Mouse (Mus musculus) liver, embryonic 12.5 days (tissue): ENCODE measurements around the gene Capza2. TPM values are rescaled to one million over a fixed set of nuclear protein-coding genes. Genes with fewer than 3 reads are reported as not detected.
A peak's percentile ranks its signal among the peaks of the same experiment; 100 is the strongest.

Experiments
- ATAC-seq: fragments of 200-750 bp; cut with Nextera tagmentation; 2 replicates; pipeline ENCODE4 v1.8.0; 2017; ENCODE audit warnings: moderate number of reproducible peaks, mild to moderate bottlenecking, moderate library complexity
- H3K27ac ChIP-seq: fragments of 300-500 bp; sonication (generic); 2 replicates; pipeline ENCODE4 v1.5.1; 2016; ENCODE audit warnings: mild to moderate bottlenecking
- H3K27me3 ChIP-seq: fragments of 300-500 bp; sonication (generic); replicated peaks from 2 replicates; pipeline ENCODE4 v1.6.1; 2016; ENCODE audit warnings: mild to moderate bottlenecking, moderate library complexity
- H3K36me3 ChIP-seq: fragments of 300-500 bp; sonication (generic); 2 replicates; pipeline ENCODE4 v1.6.1; 2016; ENCODE audit warnings: mild to moderate bottlenecking, moderate library complexity
- H3K4me1 ChIP-seq: fragments of 300-500 bp; sonication (generic); 2 replicates; pipeline ENCODE4 v1.6.1; 2016
- H3K4me2 ChIP-seq: fragments of 300-500 bp; sonication (generic); 2 replicates; pipeline ENCODE4 v1.6.1; 2016; ENCODE audit warnings: mild to moderate bottlenecking, moderate library complexity
- H3K4me3 ChIP-seq: fragments of 300-500 bp; sonication (generic); 2 replicates; pipeline ENCODE4 v1.5.1; 2016; ENCODE audit warnings: mild to moderate bottlenecking, moderate library complexity
- H3K9ac ChIP-seq: fragments of 300-500 bp; sonication (generic); 2 replicates; pipeline ENCODE4 v1.6.1; 2016; ENCODE audit warnings: mild to moderate bottlenecking, moderate library complexity
- H3K9me3 ChIP-seq: fragments of 300-500 bp; sonication (generic); replicated peaks from 2 replicates; pipeline ENCODE4 v1.6.1; 2016; ENCODE audit warnings: mild to moderate bottlenecking, moderate library complexity
- WGBS: fragments of 180-500 bp; shearing (Covaris S2); methylation state at CpG from one replicate; pipeline ENCODE4 v1.1.7; 2016; ENCODE audit not compliant: insufficient replicate concordance; 5-methylcytosine and 5-hydroxymethylcytosine counted together
- polyA plus RNA-seq: library from polyadenylated mRNA; unstranded; fragments of >200 nt; fragmentation: Nextera tagmentation; extraction: Ambion mirVana; gene quantifications from 2 replicates; pipeline ENCODE4 v1.2.1, GENCODE M21; 2016

The Capza2 gene
- polyA plus RNA-seq, 1 experiment from 2014 or later: 103 TPM

DNA sequence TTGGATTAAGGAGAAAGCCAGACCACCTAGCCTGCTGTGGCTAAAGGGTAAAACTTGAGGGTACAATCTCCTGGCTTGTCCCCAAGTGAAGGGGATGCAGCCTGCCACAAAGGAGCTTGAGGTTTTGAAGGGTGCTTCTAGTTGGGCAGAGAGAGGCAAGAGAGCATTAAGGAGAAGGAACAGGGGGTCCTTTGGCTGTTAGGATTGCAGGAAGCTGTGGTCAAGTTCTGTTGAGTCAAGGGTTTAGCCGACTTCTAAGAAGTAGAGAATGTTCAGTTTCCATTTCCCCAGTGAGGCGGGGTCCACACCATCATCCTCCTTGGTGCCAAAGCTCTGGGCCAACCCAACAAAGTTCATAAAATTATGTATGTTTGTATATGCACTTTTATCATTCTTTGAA is 19.0 kb downstream of the Capza2 start:
- Histone ChIP-seq H3K27me3 (no peaks in the 10 kb centered on the region), H3K36me3 (peaks cover 63% of the 10 kb centered on the region), H3K27ac (no peak overlapping the region), H3K4me3 (no peak overlapping the region), H3K4me2 (no peak overlapping the region), H3K4me1 (0 out of 2 replicates have a peak, but pooled peaks cover 3% of the 10 kb centered on the region), H3K9me3 (no peaks in the 10 kb centered on the region), H3K9ac (no peak overlapping the region)
- 46% methylated on average over 2 of the region's 2 CpGs for WGBS
- ATAC-seq: no peak

DNA sequence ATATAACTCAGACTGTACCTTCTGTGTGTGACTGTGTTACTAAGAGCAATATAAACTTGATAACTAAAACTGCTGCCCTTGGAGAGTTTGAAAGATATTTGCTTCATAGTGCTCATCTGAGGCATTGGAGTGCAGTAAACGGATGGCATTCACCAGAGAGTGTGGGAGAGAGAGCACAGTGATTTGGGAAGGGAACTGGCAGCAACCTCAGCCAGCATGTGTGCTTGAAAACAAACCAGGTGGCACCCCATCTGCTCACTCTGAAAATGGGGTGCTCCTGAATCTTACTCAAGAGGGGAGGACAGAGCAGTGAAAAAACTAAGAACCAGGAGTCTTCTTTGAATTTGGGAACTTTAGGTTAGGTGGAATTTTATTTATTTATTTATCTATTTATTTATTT is 21.3 kb downstream of the Capza2 start:
- no peaks in the 10 kb centered on the region for H3K27me3 ChIP-seq
- no peaks in the 10 kb centered on the region for H3K4me1 ChIP-seq
- no peak overlapping the region for H3K4me2 ChIP-seq
- H3K4me3 ChIP-seq: no peak overlapping the region
- H3K9ac ChIP-seq: no peak overlapping the region
- no peak for ATAC-seq
- no peaks in the 10 kb centered on the region for H3K9me3 ChIP-seq
- 86% methylated on average over 1 of the region's 1 CpGs for WGBS
- H3K36me3 ChIP-seq: peaks cover 65% of the 10 kb centered on the region
- no peak overlapping the region for H3K27ac ChIP-seq

DNA sequence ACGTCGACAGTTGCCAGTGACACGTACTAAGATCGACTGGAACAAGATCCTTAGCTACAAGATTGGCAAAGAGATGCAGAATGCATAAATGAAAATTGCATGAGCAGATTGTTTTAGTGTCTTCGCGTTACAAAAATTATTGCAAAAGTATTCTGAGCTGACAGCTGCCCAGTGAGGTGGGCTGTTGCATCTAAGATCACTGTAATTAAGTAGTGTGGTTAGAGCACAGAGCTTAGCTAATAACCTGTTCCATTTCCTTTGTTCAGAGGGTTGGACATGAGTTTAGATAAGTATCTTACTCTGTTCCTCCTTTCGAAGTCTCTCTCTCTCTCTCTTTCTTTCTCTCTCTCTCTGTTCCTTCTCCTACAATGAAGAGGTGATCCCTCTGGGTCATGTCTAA is 29.3 kb downstream of the Capza2 start:
- WGBS: 90% methylated on average over 7 of the region's 7 CpGs
- H3K9me3 ChIP-seq: no peaks in the 10 kb centered on the region
- ATAC-seq: no peak

DNA sequence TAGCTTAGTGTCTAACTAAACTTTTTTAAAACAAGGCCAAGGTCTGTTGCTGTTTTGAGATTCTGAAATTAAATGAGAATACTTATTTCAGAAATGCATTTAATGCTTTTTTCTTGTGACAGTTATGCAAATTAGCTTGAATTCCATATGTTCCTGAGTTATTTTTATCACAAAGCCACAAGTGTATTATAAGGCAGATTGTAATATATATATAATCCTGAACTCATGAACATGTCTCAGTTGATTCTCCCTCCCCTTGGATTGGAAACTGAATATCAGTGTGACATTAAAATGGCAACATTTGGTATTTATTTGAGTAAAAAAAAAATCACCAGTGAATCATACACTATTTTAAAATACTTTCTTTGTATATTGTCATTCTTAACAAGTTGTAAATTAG is 30.0 kb downstream of the Capza2 start:
- H3K27ac ChIP-seq: no peak overlapping the region
- no peak overlapping the region for H3K4me2 ChIP-seq
- peaks cover 70% of the 10 kb centered on the region for H3K36me3 ChIP-seq
- H3K9ac ChIP-seq: no peak overlapping the region
- no peaks in the 10 kb centered on the region for H3K27me3 ChIP-seq
- ATAC-seq: no peak
- no peaks in the 10 kb centered on the region for H3K9me3 ChIP-seq
- H3K4me1 ChIP-seq: no peaks in the 10 kb centered on the region
- no peak overlapping the region for H3K4me3 ChIP-seq

More for the DNA sequence above, 29.3 kb downstream of the Capza2 start:
- no peak overlapping the region for H3K4me3 ChIP-seq
- H3K4me2 ChIP-seq: no peak overlapping the region
- H3K27me3 ChIP-seq: no peaks in the 10 kb centered on the region
- H3K36me3 ChIP-seq: peaks cover 75% of the 10 kb centered on the region
- no peaks in the 10 kb centered on the region for H3K4me1 ChIP-seq
- H3K27ac ChIP-seq: no peak overlapping the region
- no peak overlapping the region for H3K9ac ChIP-seq

DNA sequence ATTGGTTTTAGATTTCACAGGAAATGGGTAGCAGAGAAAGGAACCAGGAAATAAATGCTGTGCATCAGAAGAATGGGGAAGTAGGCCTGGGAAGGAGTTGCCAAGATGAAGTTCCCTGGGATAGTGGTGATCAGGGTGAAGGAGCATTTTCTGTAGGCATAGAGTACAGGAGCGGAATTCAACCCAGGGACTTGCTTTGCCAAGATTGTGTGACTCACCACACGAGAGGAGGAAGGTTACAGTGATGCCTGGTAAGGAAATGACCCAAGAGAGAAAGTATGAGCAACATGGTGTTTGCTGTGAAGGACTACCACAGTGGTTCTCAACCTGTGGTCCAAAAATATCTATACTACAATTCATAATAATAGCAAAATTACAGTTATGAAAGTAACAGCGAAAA is 31.8 kb downstream of the Capza2 start:
- WGBS: 79% methylated on average over 3 of the region's 3 CpGs
- Histone ChIP-seq H3K4me1 (no peaks in the 10 kb centered on the region), H3K36me3 (peaks cover 53% of the 10 kb centered on the region), H3K27ac (no peak overlapping the region), H3K27me3 (no peaks in the 10 kb centered on the region), H3K4me3 (no peak overlapping the region), H3K9me3 (no peaks in the 10 kb centered on the region), H3K9ac (no peak overlapping the region), H3K4me2 (no peak overlapping the region)
- ATAC-seq: no peak

DNA sequence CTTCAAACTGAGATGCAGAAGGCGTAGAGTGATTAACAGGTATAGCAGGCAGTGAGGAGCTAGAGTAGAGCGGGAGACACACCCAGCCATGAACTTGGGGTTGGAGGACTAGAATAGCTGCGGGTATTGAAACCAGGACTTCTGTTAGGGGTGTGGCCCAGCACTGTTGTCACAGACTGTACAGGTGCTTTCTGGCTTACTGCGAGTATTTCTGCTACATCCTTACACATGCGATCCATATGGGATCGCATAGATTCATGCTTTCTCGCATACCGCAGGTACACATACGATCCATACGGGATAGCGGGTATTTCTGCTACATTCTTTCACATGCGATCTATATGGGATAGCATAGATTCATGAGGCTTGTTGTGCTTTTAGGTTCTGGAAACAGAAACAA is 32.3 kb downstream of the Capza2 start:
- ATAC-seq: no peak
- Histone ChIP-seq H3K4me3 (no peak overlapping the region), H3K4me1 (no peaks in the 10 kb centered on the region), H3K27me3 (no peaks in the 10 kb centered on the region), H3K9me3 (no peaks in the 10 kb centered on the region), H3K36me3 (peaks cover 48% of the 10 kb centered on the region), H3K4me2 (no peak overlapping the region), H3K9ac (no peak overlapping the region), H3K27ac (no peak overlapping the region)
- 89% methylated on average over 12 of the region's 12 CpGs for WGBS

DNA sequence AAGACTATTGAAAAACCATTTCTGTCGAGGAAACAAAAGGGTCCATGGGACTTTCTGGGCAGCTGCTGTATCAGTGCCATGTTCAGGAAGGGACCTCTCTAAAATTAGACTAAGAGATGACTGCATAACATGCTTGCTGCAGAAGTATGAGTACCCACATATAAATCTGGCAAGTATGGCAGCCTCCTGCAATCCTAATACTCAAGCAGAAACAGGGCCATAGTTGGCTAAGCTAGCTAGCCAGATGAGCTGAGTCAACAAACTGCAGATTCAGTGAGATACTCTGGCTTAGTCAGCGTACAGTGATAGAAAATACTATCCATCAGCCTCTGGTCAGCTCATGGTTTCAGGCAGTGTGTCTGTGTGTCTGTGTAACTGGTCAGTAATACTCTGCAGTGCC is 33.8 kb downstream of the Capza2 start:
- H3K4me3 ChIP-seq: no peak overlapping the region
- no peak overlapping the region for H3K4me2 ChIP-seq
- H3K36me3 ChIP-seq: peaks cover 35% of the 10 kb centered on the region
- H3K27ac ChIP-seq: no peak overlapping the region
- H3K9me3 ChIP-seq: no peaks in the 10 kb centered on the region
- H3K27me3 ChIP-seq: no peaks in the 10 kb centered on the region
- no peak overlapping the region for H3K9ac ChIP-seq
- H3K4me1 ChIP-seq: no peaks in the 10 kb centered on the region
- WGBS: 73% methylated on average over 2 of the region's 2 CpGs
- ATAC-seq: no peak

DNA sequence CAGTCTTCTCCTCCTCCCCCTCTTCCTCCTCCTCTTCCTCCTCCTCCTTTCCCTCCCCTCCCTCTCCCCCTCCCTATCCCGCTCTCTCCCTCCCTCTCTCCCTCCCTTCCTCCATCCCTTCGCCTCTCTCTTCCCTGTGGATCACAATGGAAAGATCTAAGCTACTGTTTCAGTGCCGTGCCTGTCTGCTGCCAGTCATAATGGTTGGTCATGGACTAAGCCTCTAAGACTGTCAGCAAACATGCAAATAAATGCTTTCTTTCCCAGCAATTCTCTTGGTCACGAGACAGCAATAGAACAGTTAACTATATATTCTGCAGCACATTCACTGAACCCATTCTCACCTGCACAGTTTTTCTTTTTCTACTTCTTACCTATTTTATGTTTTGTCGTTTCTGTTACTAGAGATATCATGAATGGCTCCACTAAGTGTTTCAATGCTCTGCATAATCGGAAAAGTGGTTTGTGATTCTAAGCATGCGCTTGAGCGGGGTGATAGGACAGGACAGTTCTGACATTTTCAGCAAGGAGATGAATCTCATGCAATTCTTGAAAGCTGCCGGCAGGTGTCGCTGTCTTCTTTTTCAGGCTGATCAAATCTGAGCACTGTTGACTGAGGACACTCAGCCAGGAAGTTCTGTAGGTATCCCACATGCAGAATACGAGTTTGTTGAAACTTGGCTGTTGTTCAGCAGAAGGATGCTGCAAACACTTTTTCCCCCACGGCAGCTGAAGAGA is 39.2 kb downstream of the Capza2 start:
- peaks cover 9% of the 10 kb centered on the region for H3K4me1 ChIP-seq
- no peaks in the 10 kb centered on the region for H3K27me3 ChIP-seq
- no peak overlapping the region for H3K9ac ChIP-seq
- H3K27ac ChIP-seq: no peak overlapping the region
- H3K36me3 ChIP-seq: no peaks in the 10 kb centered on the region
- WGBS: 24% methylated on average over 12 of the region's 12 CpGs
- ATAC-seq: peak; percentile 63
- H3K4me2 ChIP-seq: no peak overlapping the region
- H3K4me3 ChIP-seq: no peak overlapping the region
- H3K9me3 ChIP-seq: no peaks in the 10 kb centered on the region

DNA sequence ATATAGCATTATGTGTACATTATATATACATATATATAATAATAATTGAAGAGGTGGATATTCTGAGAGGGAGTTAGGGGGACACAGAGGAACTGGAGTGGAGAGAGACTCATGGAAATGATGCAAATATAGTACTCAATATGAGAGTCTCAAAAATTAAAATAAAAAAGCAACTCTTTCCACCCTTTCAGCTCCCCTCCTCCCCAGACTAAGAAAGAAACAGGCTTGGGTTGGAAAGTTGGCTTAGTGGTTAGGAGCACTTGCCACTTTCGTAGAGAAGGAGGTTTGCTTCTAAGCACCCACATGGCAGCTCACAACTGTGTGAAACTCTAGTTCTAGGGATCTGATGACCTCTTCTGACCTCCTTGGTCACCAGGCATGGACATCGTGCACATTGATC is 41.0 kb downstream of the Capza2 start:
- Histone ChIP-seq H3K4me3 (no peak overlapping the region), H3K4me1 (peaks cover 21% of the 10 kb centered on the region), H3K36me3 (no peaks in the 10 kb centered on the region), H3K27ac (no peak overlapping the region), H3K9ac (no peak overlapping the region), H3K9me3 (peaks cover 9% of the 10 kb centered on the region), H3K4me2 (no peak overlapping the region), H3K27me3 (no peaks in the 10 kb centered on the region)
- WGBS: 49% methylated on average over 2 of the region's 2 CpGs
- no peak for ATAC-seq

DNA sequence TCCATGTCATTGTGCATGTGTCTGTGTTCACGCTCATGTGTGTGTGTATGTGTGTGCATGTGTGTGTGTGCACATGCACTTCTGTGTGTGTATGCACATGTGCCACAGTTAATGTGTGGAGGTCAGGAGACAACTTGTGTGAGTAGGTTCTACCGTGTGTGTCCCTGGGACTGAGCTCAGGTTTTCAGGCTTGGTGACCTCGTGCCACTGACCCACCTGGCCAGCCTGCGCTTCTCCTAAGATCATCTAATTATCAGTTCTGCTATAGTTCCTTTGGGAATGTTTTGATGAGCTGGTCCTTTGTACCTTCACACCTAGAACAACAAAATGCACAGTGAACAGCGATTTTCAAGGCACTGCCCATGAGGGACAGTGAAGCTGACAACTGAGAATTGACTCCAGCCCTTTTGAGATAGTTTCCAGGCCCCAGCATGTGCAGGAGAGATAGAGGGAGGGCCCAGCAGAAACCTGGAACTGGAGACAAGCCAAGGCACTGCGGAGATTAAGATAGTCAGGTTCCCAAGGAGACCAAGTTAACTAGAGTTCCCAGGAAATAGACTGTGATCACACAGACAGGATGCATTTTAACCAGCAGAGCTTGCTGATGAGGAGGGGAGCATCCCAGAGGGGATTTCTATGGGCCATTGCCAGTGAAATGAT is 44.4 kb downstream of the Capza2 start:
- Histone ChIP-seq H3K27ac (no peak overlapping the region), H3K4me2 (no peak overlapping the region), H3K36me3 (no peaks in the 10 kb centered on the region), H3K4me1 (peaks cover 21% of the 10 kb centered on the region), H3K9me3 (peaks cover 9% of the 10 kb centered on the region), H3K27me3 (no peaks in the 10 kb centered on the region), H3K4me3 (no peak overlapping the region), H3K9ac (no peak overlapping the region)
- 58% methylated on average over 6 of the region's 6 CpGs for WGBS
- peak; percentile 80 for ATAC-seq

DNA sequence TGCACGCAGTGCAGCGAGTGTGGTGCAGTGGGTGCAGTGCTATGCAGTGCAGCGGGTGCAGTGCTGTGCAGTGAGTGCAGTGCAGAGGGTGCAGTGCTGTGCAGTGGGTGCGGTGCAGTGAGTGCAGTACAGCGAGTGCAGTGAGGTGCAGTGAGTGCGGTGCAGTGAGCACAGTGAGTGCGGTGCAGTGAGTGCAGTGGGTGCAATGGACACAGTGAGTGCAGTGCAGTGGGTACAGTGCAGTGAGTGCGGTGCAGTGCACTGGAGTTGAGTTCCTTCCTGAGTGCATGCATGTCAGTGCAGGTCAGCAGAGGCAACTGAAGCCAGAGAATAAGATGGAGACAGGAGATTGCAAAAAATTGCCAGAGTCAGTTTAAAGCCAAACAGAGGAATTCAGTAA is 45.8 kb downstream of the Capza2 start:
- no peaks in the 10 kb centered on the region for H3K36me3 ChIP-seq
- no peaks in the 10 kb centered on the region for H3K27me3 ChIP-seq
- H3K4me1 ChIP-seq: peaks cover 21% of the 10 kb centered on the region
- no peak overlapping the region for H3K27ac ChIP-seq
- H3K9ac ChIP-seq: no peak overlapping the region
- WGBS: 90% methylated on average over 8 of the region's 8 CpGs
- H3K4me3 ChIP-seq: no peak overlapping the region
- no peak overlapping the region for H3K4me2 ChIP-seq
- peaks cover 9% of the 10 kb centered on the region for H3K9me3 ChIP-seq
- ATAC-seq: no peak

DNA sequence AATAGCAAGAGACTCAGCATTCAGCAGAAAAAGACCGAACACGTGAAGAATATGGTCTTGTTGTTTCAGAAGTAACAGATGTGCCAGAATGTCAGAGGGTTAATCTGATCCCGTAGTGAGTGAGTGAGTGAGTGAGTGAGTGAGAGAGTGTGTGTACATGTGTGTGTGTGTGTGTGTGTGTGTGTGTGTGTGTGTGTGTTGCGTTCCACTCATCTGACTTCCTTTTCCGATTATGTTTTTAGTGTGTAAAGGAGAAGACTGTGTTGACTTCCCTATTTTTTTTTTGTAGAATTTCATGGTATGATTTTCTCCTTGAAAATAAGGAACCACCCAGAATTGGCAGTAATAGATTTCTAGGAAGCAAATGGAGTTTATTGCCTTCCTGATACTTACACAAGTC is 52.6 kb downstream of the Capza2 start:
- H3K9ac ChIP-seq: no peak overlapping the region
- H3K27ac ChIP-seq: no peak overlapping the region
- no peak overlapping the region for H3K4me2 ChIP-seq
- no peaks in the 10 kb centered on the region for H3K36me3 ChIP-seq
- H3K4me3 ChIP-seq: no peak overlapping the region
- no peaks in the 10 kb centered on the region for H3K27me3 ChIP-seq
- no peak for ATAC-seq
- 65% methylated on average over 5 of the region's 5 CpGs for WGBS
- H3K4me1 ChIP-seq: peaks cover 4% of the 10 kb centered on the region
- peaks cover 5% of the 10 kb centered on the region; the same call in 1 of the 2 replicates for H3K9me3 ChIP-seq
